Mouse (Mus musculus): Measurements from ENCODE around the gene Racgap1. TPM values are rescaled to one million over a fixed set of nuclear protein-coding genes. Genes with fewer than 3 reads are reported as not detected.

Racgap1 gene
- 1 to 10 TPM; 1.9 to 2.4 TPM for total RNA-seq (2021)
- long read RNA-seq, experiment 1, partial matches to known transcripts = 0 of 3 reads
- long read RNA-seq, experiment 1, other reads (novel, unspliced or antisense) = 1 of 3 reads
- long read RNA-seq, experiment 2, partial matches to known transcripts = 0 of 1 reads
- long read RNA-seq, experiment 2, other reads (novel, unspliced or antisense) = 0 of 1 reads

GRCm38 (mm10) chr15:99651163-99651872, at the start of gene Racgap1:
Racgap1 (minus strand) TSS chr15:99651656.
- DNase-seq = peak; percentile 95 to 97
- intact Hi-C loops (cut with DNase I) = no loop called here

DNA sequence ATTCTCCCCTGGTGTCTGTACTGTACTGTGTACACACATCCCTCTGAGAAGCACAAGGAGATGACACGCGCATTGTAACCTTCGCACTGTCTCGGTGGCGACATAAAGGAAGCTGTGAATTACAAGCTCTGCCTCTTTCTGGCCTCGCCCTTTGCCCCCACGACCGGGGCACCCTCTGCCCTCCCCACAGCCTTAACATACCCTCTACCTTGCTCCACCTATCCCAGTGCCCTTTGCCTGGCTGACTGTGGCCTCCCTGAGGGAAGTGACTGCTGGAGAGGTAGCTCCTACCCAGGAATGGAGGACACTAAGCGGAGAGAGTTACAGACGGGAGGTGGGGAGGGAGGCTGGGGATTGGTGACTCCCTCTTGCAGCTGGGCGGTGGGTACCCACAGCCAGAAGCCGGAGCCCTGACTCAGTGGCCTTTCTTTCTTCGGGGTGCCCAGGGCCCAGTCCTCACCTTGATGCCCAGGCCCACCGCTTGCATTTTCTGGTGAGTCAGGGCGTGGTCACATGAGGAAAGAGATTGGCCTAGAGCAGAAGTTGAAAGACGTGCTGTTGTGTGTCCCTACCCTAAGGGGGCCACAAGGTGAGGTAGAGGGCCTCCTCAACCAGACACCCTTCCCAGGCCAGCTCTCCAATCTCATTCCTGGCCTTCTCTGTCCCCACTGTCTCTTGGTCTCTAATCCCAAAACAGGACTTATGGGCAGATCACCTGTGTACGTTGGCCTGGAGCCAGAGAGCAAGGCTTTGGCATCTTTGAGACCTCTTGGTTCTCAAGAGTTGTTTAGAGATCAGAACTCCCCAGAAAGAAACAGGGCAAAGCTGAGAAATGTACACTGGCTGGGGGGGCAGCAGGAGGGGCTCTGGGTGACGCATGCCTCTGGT, 49.0 kb upstream of the Racgap1 start:
- DNase-seq = no peak
- intact Hi-C loops (cut with DNase I) = no loop called here

DNA sequence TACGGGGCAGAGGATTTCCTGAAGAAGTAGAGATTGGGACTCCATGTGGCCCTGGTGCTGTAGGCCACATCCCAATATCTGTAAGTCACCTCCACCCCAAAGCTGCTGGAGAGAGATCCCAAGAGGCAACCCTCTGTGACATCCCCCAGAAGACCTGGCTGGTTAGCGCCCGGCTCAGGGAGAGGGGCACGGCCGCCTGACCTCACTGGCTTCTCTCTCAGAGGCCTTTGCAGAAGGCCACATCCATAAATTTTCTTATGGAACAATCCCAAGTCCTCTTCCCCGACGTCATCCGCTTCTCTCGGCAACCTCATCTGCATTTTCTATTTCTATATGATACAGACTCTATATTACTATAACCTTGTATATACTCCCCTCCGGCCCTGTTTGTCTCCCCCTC, 48.3 kb upstream of the Racgap1 start:
- intact Hi-C loops (cut with DNase I) = no loop called here
- no peak for DNase-seq

- no peak for DNase-seq
- intact Hi-C loops (cut with DNase I) = no loop called here
These were observed 47.2 kb upstream of the Racgap1 start for GRCm38 (mm10) chr15:99698533-99699085.

GRCm38 (mm10) chr15:99697309-99697708, 45.9 kb upstream of the Racgap1 start:
- no peak for DNase-seq
- intact Hi-C loops (cut with DNase I) = no loop called here

DNA sequence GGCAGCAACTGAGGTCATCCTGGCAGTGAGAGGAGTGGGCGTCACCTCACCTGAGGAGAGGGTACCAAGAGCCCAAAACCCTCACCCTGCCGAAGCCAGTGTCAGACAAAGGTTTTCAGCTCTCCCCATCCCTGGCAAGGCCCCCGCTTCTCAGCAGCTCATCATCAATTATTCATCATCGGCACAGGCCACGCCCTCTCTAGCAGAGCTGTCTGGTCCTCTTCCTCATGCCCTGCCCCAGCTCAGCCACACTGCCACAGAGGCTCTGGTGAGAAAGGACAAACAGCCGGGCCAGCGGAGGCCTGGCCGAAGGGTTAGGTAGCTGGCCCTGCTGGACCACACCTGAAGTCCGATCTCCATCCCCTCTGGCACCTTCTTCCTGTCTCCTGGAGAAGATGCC, 40.5 kb upstream of the Racgap1 start:
- intact Hi-C loops (cut with DNase I) = no loop called here
- no peak for DNase-seq

DNA sequence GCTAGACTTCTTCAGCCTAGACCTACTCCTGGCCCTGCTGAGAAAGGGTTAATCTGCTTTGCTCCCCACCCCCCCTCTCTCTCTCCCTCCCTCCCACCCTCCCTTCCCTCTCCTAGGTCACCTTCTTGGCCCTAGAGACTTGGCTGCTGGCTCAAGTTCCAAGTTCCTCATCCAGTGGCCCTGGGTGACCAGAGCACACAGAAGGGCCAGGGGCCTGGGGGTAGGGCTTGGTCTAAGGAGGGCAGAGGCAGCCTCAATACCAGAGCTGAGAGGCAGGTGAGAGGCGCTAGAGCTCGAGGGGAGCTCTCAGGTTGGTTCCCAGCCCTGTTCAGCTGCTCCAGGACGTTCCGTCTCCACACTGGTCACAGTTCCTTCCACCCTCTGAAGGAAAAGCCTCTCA, 39.5 kb upstream of the Racgap1 start:
- no peak for DNase-seq

DNA sequence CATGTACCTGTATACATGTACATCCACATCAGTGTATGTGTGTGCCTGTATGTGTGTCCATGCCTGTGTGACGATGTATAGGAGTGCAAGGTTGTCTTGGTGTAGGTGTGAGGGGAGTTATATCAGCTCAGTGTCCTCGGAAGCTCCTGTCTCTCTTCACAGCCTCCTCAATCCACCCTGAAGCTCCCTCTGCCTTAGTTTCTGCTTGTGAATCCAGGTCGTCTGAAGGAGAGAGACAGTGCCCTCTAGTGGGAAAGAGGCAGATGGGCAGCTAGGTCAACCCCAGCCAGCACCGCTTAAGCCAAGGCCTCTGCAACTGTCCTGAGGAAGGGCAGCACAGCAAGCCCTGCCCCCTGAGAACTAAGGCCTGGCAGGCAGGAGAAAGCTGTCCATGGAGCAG, 37.3 kb upstream of the Racgap1 start:
- DNase-seq = peak in 1 of 2 experiments; percentile 35
- intact Hi-C loops (cut with DNase I) = loop anchor here (1.0 to 5.0 kb wide), 2 partner anchors 92 to 191 kb away; no protein-coding TSS in a partner anchor

More for the DNA sequence above, 39.5 kb upstream of the Racgap1 start:
- intact Hi-C loops (cut with DNase I) = no loop called here

- DNase-seq = no peak
- intact Hi-C loops (cut with DNase I) = no loop called here
These were observed 32.7 kb upstream of the Racgap1 start for GRCm38 (mm10) chr15:99684156-99684555.

DNA sequence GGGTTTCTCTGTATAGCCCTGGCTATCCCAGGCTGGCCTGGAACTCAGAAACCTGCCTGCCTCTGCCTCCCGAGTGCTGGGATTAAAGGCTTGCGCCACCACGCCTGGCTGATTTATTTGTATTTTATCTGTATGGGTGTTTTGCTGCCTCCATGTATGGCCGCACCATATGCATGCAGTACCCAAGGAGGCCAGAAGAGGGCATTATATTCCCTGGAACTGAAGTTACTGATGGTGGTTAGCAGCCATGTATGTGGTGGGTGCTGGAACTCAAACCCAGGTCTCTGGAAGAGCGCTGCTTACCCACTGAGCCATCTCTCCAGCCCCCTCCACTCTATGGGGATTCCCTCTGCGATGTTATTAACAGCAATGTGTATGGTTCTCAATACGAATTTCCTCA, 31.4 kb upstream of the Racgap1 start:
- intact Hi-C loops (cut with DNase I) = no loop called here
- no peak for DNase-seq

DNA sequence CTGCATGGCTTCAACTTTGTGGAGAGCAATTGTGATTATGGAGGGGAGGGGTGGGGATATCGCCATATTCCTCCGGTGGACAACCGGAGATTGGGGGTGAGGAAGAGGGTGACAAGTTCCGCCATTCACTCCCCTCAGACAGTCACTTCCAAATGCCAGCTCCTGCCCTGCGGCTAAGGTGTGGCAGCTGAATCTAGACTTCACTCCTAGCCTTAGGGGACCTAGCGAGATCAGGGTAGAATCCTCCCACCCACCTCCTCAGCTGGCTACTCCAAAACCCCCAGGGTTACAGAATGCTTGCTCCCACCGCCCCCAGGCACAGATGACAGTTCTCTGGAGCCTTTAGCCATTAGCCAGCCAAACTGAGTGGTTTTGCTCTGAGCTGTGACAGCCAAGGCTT, 27.6 kb upstream of the Racgap1 start:
- no peak for DNase-seq
- intact Hi-C loops (cut with DNase I) = no loop called here

DNA sequence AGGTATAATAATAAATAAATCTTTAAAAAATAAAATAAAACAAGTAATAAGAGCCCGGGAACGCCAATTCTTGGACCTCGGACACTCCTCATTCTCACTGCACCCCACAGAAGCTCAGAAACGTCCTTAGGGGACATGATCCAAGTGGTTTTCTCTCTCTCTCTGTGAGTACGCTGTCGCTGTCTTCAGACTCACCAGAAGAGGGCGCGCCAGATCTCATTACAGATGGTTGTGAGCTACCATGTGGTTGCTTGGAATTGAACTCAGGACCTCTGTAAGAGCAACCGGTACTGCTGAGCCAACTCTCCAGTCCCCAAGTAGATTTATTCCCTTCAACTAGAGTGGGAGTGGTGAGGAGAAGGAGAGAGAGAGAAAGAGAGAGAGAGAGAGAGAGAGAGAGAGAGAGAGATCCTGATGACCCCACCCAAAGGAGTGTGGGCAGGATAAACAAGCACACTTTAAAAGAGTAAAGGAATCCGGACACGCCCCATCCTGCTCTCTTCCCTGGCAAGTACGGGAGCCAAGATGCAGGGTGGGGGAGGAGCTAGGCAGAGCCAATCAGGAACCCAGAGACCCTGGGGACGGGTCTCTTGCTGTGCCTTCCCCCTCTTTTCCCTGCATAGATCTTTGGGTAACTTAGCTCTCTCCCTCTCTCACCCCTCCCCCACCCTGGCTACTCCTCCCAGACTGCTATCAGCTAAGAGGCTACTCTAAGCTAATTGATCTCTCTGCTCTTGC, 26.8 kb upstream of the Racgap1 start:
- no peak for DNase-seq
- intact Hi-C loops (cut with DNase I) = no loop called here

DNA sequence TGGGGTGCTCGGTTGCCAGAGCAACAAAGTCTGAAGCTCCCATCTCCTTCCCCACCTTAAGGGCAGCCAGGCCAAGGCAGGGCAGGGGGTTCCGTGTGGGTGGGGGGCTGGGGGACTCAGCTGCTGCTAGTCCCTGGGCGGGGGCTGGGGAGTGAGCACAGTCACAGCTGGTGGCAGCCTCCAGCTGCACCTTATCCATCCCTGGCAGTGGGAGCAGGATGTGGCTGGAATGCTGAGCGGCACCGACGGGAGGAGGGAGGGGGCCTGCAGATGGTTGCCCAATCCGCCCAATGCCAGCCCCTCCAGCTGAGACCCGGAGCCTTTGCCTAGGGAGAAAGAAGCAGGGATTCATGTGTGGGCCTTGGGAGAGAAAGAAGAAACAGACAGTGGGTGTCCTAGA, 25.6 kb upstream of the Racgap1 start:
- intact Hi-C loops (cut with DNase I) = no loop called here
- no peak for DNase-seq

- intact Hi-C loops (cut with DNase I) = loop anchor here (5.0 kb wide), 1 partner anchor 168 kb away; no protein-coding TSS in a partner anchor
- no peak for DNase-seq
These were observed 23.4 kb upstream of the Racgap1 start for GRCm38 (mm10) chr15:99674866-99675265.

- intact Hi-C loops (cut with DNase I) = loop anchor here (5.0 kb wide), 1 partner anchor 164 kb away; no protein-coding TSS in a partner anchor
- no peak for DNase-seq
These were observed 20.3 kb upstream of the Racgap1 start for GRCm38 (mm10) chr15:99671783-99672182.

DNA sequence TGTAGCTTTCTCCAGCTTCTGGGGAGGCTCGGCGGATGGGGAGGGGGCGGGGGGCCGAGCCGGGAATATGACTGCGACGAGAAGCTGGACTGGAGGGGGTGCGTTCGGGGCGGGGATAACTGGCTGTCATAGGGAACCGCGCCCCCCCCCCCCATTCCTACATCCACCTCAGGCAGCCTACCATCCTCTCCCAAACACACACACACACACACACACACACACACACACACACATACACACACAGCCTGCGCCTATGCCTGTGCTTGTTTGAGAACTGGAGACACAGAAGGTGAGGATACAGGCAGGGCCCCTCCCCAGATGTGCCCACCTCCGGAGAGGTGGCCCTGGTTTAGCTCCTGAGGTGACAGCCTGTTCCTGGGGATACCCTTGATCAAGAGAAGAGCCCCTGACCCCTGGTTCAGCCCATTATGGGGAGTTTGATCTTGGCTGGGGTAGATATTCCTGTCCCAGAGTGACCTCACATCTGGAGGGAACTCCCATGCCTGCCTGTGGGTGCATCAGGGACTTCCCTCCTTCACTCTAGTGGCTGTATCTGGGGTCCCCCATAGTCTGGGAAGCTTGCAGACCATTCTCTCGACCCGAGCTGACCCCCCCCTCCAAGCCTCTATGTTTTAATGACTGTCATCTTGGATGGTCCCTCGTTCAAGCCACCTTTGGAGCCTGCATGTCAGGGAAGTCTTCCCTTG, 19.7 kb upstream of the Racgap1 start:
- no peak for DNase-seq
- intact Hi-C loops (cut with DNase I) = loop anchor here (5.0 kb wide), 1 partner anchor 164 kb away; no protein-coding TSS in a partner anchor

- intact Hi-C loops (cut with DNase I) = loop anchor here (5.0 kb wide), 1 partner anchor 163 kb away; no protein-coding TSS in a partner anchor
- peak; percentile 48 to 50 for DNase-seq
These were observed 18.8 kb upstream of the Racgap1 start, which contains the start of gene Asic1 for GRCm38 (mm10) chr15:99670154-99670821. Asic1 (plus strand) TSS chr15:99670368.

GRCm38 (mm10) chr15:99669392-99669791, 17.9 kb upstream of the Racgap1 start:
- no peak for DNase-seq
- intact Hi-C loops (cut with DNase I) = loop anchor here (1.0 kb wide), 1 partner anchor 73 kb away; no protein-coding TSS in a partner anchor

- DNase-seq = peak; percentile 63
- intact Hi-C loops (cut with DNase I) = loop anchor here (1.0 kb wide), 1 partner anchor 73 kb away; no protein-coding TSS in a partner anchor
These were observed 17.4 kb upstream of the Racgap1 start for GRCm38 (mm10) chr15:99668881-99669280.

Data from gastrocnemius, postnatal 36 days (tissue).